Mouse (Mus musculus): ENCODE results near the gene Asmt.

Gene Asmt

GRCm38 (mm10) chrX:170672594-170673092 is at the start of gene Asmt:
Asmt (plus strand) TSS chrX:170672644.
- peak; percentile 52 for DNase-seq (ENCODE audit: low spot score)

- DNase-seq (ENCODE audit: low spot score) = peak; percentile 63
Observed at GRCm38 (mm10) chrX:170673233-170673951, 948 bp downstream of the Asmt start.

GRCm38 (mm10) chrX:170674229-170674771 is 1.9 kb downstream of the Asmt start:
- DNase-seq (ENCODE audit: low spot score) = peak; percentile 81

GRCm38 (mm10) chrX:170674885-170675876 is 2.7 kb downstream of the Asmt start:
- peak; percentile 77 for DNase-seq (ENCODE audit: low spot score)

GRCm38 (mm10) chrX:170675923-170676605 is 3.6 kb downstream of the Asmt start:
- DNase-seq (ENCODE audit: low spot score) = peak; percentile 58

GRCm38 (mm10) chrX:170676606-170677239 is 4.3 kb downstream of the Asmt start:
- peak; percentile 61 for DNase-seq (ENCODE audit: low spot score)

GRCm38 (mm10) chrX:170677266-170677665 is 4.8 kb downstream of the Asmt start:
- DNase-seq (ENCODE audit: low spot score) = peak; percentile 54

GRCm38 (mm10) chrX:170677680-170678079 is 5.2 kb downstream of the Asmt start:
- DNase-seq (ENCODE audit: low spot score) = peak; percentile 42

Data from testis, postnatal 10 days (tissue).